Mouse (Mus musculus): Measurements from ENCODE around the gene Aebp2. TPM values are rescaled to one million over a fixed set of nuclear protein-coding genes. Genes with fewer than 3 reads are reported as not detected.

Gene Aebp2
- total RNA-seq, 2 experiments from 2014 or later: 41.5 to 71.0 TPM

Other genes with a start within 250 kb of the Aebp2 start
- 8.8 and 14.2 TPM in 2 replicates for gene Plekha5, start 198.6 kb upstream of the Aebp2 start, total RNA-seq (2014; fragmentation: Nextera tagmentation)
- gene Plekha5, start 198.6 kb upstream of the Aebp2 start, total RNA-seq (2017): 2.9 and 12.2 TPM in 2 replicates
- gene Gm11077, start 106.6 kb downstream of the Aebp2 start, total RNA-seq (2014; fragmentation: Nextera tagmentation): not detected in 2 replicates
- gene Gm11077, start 106.6 kb downstream of the Aebp2 start, total RNA-seq (2017): not detected in 2 replicates

Measured in megakaryocyte-erythroid progenitor cell, adult 5-6 weeks (primary cell).